Mouse (Mus musculus) lung, adult 2 months (tissue): ENCODE data around the gene Snrnp27.

ENCODE experiments used
- CTCF ChIP-seq: fragments of 200-500 bp; IDR thresholded peaks from 2 replicates; pipeline ENCODE4 v1.5.1; 2011; ENCODE audit warnings: mild to moderate bottlenecking, low read length, control low read depth; ENCODE audit not compliant: insufficient read depth
- POLR2A ChIP-seq: fragments of 200-500 bp; IDR thresholded peaks from 2 replicates; pipeline ENCODE4 v1.6.1; 2011; ENCODE audit warnings: low read depth, mild to moderate bottlenecking, control low read depth, low read length, borderline replicate concordance; ENCODE audit errors: extremely low read depth

- TF ChIP-seq CTCF (no peak), POLR2A (no peak)
These were observed 44.2 kb downstream of the Snrnp27 start for GRCm38 (mm10) chr6:86640161-86640560.
